Mouse (Mus musculus) brown adipose tissue, adult 24 weeks (tissue): ENCODE measurements around the gene Csnk1d. TPM values are rescaled to one million over a fixed set of nuclear protein-coding genes. Genes with fewer than 3 reads are reported as not detected.

Source experiments
- H3K27ac ChIP-seq: fragments of 200-500 bp; replicated peaks from 2 replicates; pipeline ENCODE4 v1.5.1; 2012; ENCODE audit warnings: low read depth, mild to moderate bottlenecking, low read length
- H3K4me1 ChIP-seq: fragments of 200-500 bp; 2 replicates; pipeline ENCODE4 v1.6.1; 2012; ENCODE audit warnings: low read length, mixed read lengths; ENCODE audit not compliant: control insufficient read depth, insufficient read depth, insufficient read length
- H3K4me3 ChIP-seq: fragments of 200-500 bp; 2 replicates; pipeline ENCODE4 v1.5.1; 2012; ENCODE audit warnings: low read depth, mild to moderate bottlenecking, low read length, moderate library complexity; ENCODE audit not compliant: insufficient read depth
- polyA plus RNA-seq: library from polyadenylated mRNA; stranded (reverse); fragments of >200 nt; gene quantifications from 2 replicates; pipeline ENCODE4 v1.2.4, GENCODE M21; 2012; ENCODE audit not compliant: missing spikeins, insufficient read depth, insufficient read length

Gene Csnk1d
- polyA plus RNA-seq, 1 experiment = 36.5 TPM

GRCm38 (mm10) chr11:120969742-120970141 is 21.4 kb downstream of the Csnk1d start:
- no peak overlapping the region for H3K4me3 ChIP-seq
- no peak overlapping the region for H3K27ac ChIP-seq
- H3K4me1 ChIP-seq = no peaks in the 10 kb centered on the region

- H3K4me3 ChIP-seq = no peak overlapping the region
- no peaks in the 10 kb centered on the region for H3K4me1 ChIP-seq
- H3K27ac ChIP-seq = no peak overlapping the region
Observed at GRCm38 (mm10) chr11:120965587-120965986, 25.5 kb downstream of the Csnk1d start.

GRCm38 (mm10) chr11:120964195-120965157 is 26.7 kb downstream of the Csnk1d start:
- H3K4me3 ChIP-seq = no peak overlapping the region
- no peak overlapping the region for H3K27ac ChIP-seq
- H3K4me1 ChIP-seq = no peaks in the 10 kb centered on the region

GRCm38 (mm10) chr11:120962909-120963308 is 28.2 kb downstream of the Csnk1d start:
- no peaks in the 10 kb centered on the region for H3K4me1 ChIP-seq
- no peak overlapping the region for H3K27ac ChIP-seq
- no peak overlapping the region for H3K4me3 ChIP-seq

- H3K4me1 ChIP-seq = no peaks in the 10 kb centered on the region
- no peak overlapping the region for H3K27ac ChIP-seq
- H3K4me3 ChIP-seq = no peak overlapping the region
Observed at GRCm38 (mm10) chr11:120962050-120962771, 28.9 kb downstream of the Csnk1d start.

GRCm38 (mm10) chr11:120961594-120961993 is 29.5 kb downstream of the Csnk1d start:
- H3K27ac ChIP-seq = no peak overlapping the region
- H3K4me3 ChIP-seq = no peak overlapping the region
- no peaks in the 10 kb centered on the region for H3K4me1 ChIP-seq

GRCm38 (mm10) chr11:120960248-120960647 is 30.9 kb downstream of the Csnk1d start:
- Histone ChIP-seq H3K4me1 (no peaks in the 10 kb centered on the region), H3K27ac (no peak overlapping the region), H3K4me3 (no peak overlapping the region)

GRCm38 (mm10) chr11:120959564-120959963 is 31.6 kb downstream of the Csnk1d start:
- no peaks in the 10 kb centered on the region for H3K4me1 ChIP-seq
- H3K27ac ChIP-seq = no peak overlapping the region

GRCm38 (mm10) chr11:120959066-120959465 is 32.1 kb downstream of the Csnk1d start:
- no peaks in the 10 kb centered on the region for H3K4me1 ChIP-seq

More at GRCm38 (mm10) chr11:120959564-120959963, 31.6 kb downstream of the Csnk1d start:
- no peak overlapping the region for H3K4me3 ChIP-seq

GRCm38 (mm10) chr11:120957731-120958257 is 33.3 kb downstream of the Csnk1d start:
- Histone ChIP-seq H3K4me3 (no peak overlapping the region), H3K4me1 (no peaks in the 10 kb centered on the region), H3K27ac (no peak overlapping the region)

More at GRCm38 (mm10) chr11:120959066-120959465, 32.1 kb downstream of the Csnk1d start:
- Histone ChIP-seq H3K4me3 (no peak overlapping the region), H3K27ac (no peak overlapping the region)

- Histone ChIP-seq H3K4me3 (no peak overlapping the region), H3K4me1 (0 out of 2 replicates have a peak, but pooled peaks cover 2% of the 10 kb centered on the region), H3K27ac (no peak overlapping the region)
Observed at GRCm38 (mm10) chr11:120957052-120957451, 34.1 kb downstream of the Csnk1d start.

- Histone ChIP-seq H3K4me3 (no peak overlapping the region), H3K27ac (no peak overlapping the region), H3K4me1 (0 out of 2 replicates have a peak, but pooled peaks cover 2% of the 10 kb centered on the region)
Observed at GRCm38 (mm10) chr11:120955701-120956100, 35.4 kb downstream of the Csnk1d start.

- peaks cover 10% of the 10 kb centered on the region for H3K4me1 ChIP-seq
- no peak overlapping the region for H3K27ac ChIP-seq
- no peak overlapping the region for H3K4me3 ChIP-seq
Observed at GRCm38 (mm10) chr11:120954936-120955335, 36.2 kb downstream of the Csnk1d start.

GRCm38 (mm10) chr11:120951731-120952730 is 39.1 kb downstream of the Csnk1d start:
- Histone ChIP-seq H3K27ac (no peak overlapping the region), H3K4me3 (no peak overlapping the region), H3K4me1 (peaks cover 10% of the 10 kb centered on the region)
